Mouse (Mus musculus): ENCODE data around the gene Nkd1. TPM values are rescaled to one million over a fixed set of nuclear protein-coding genes. Genes with fewer than 3 reads are reported as not detected.

Nkd1 gene
- polyA plus RNA-seq, 1 experiment from 2014 or later: 2.5 TPM

- DNase-seq (no peak), ATAC-seq (no peak)
- Histone ChIP-seq H3K27ac (ENCODE audit: low read depth) (no peak overlapping the region), H3K4me1 (ENCODE audit: insufficient read depth) (no peaks in the 10 kb centered on the region), H3K36me3 (replicated peaks; ENCODE audit: insufficient read depth, low read length) (no peaks in the 10 kb centered on the region), H3K9ac (replicated peaks) (no peak overlapping the region), H3K27me3 (ENCODE audit: insufficient read depth, low read length) (no peaks in the 10 kb centered on the region), H3K9me3 (ENCODE audit: low read length) (no peaks in the 10 kb centered on the region), H3K4me3 (ENCODE audit: low read depth, low read length) (no peak overlapping the region), H3K4me2 (ENCODE audit: low read depth, low read length) (no peak overlapping the region)
- WGBS (ENCODE audit: insufficient replicate concordance): 88% methylated on average over 4 of the region's 4 CpGs
- TF ChIP-seq EP300 (IDR thresholded peaks at IDR 0.05; ENCODE audit: low read depth) (no peak), CTCF (IDR thresholded peaks at IDR 0.05; ENCODE audit: low read depth) (no peak)
Observed at GRCm38 (mm10) chr8:88544677-88545076, 23.5 kb downstream of the Nkd1 start.

DNA sequence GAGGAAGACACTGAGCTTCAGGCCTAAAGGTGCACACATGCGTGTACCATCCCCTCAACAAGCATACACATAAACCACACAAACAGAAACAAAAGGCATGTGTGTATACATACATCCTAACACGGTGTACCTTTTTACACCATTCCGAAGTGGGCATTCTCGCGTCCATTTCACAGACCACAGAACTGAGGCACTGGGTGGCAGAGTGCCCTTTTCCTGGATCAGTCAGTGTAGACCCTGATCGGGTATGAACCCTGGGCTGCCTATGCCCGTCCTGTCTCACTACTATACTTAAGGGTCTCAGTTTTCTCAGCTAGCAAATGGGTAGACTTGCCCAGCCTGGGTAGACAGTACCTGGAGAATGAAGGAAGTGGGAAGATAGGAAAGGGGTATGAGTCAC is 24.3 kb downstream of the Nkd1 start:
- no peak overlapping the region for H3K9ac ChIP-seq (replicated peaks)
- ATAC-seq (no peak), DNase-seq (no peak)
- no peak overlapping the region for H3K27ac ChIP-seq (ENCODE audit: low read depth)
- no peak overlapping the region for H3K4me3 ChIP-seq (ENCODE audit: low read depth, low read length)
- no peaks in the 10 kb centered on the region for H3K36me3 ChIP-seq (replicated peaks; ENCODE audit: insufficient read depth, low read length)
- no peak overlapping the region for H3K4me2 ChIP-seq (ENCODE audit: low read depth, low read length)
- no peaks in the 10 kb centered on the region for H3K9me3 ChIP-seq (ENCODE audit: low read length)
- TF ChIP-seq CTCF (IDR thresholded peaks at IDR 0.05; ENCODE audit: low read depth): no peak
- no peak for TF ChIP-seq EP300 (IDR thresholded peaks at IDR 0.05; ENCODE audit: low read depth)
- 89% methylated on average over 7 of the region's 7 CpGs for WGBS (ENCODE audit: insufficient replicate concordance)
- H3K4me1 ChIP-seq (ENCODE audit: insufficient read depth): no peaks in the 10 kb centered on the region
- no peaks in the 10 kb centered on the region for H3K27me3 ChIP-seq (ENCODE audit: insufficient read depth, low read length)

GRCm38 (mm10) chr8:88546032-88546732 is 25.0 kb downstream of the Nkd1 start:
- Histone ChIP-seq H3K9ac (replicated peaks) (no peak overlapping the region), H3K27ac (ENCODE audit: low read depth) (no peak overlapping the region), H3K4me2 (ENCODE audit: low read depth, low read length) (no peak overlapping the region), H3K36me3 (replicated peaks; ENCODE audit: insufficient read depth, low read length) (no peaks in the 10 kb centered on the region), H3K27me3 (ENCODE audit: insufficient read depth, low read length) (no peaks in the 10 kb centered on the region), H3K4me3 (ENCODE audit: low read depth, low read length) (no peak overlapping the region), H3K9me3 (ENCODE audit: low read length) (no peaks in the 10 kb centered on the region), H3K4me1 (ENCODE audit: insufficient read depth) (no peaks in the 10 kb centered on the region)
- DNase-seq: no peak
- WGBS (ENCODE audit: insufficient replicate concordance): 81% methylated on average over 18 of the region's 18 CpGs
- TF ChIP-seq CTCF (IDR thresholded peaks at IDR 0.05; ENCODE audit: low read depth) (no peak), EP300 (IDR thresholded peaks at IDR 0.05; ENCODE audit: low read depth) (no peak)
- ATAC-seq: no peak

- Histone ChIP-seq H3K4me1 (ENCODE audit: insufficient read depth) (no peaks in the 10 kb centered on the region), H3K4me2 (ENCODE audit: low read depth, low read length) (no peak overlapping the region), H3K27me3 (ENCODE audit: insufficient read depth, low read length) (no peaks in the 10 kb centered on the region), H3K4me3 (ENCODE audit: low read depth, low read length) (no peak overlapping the region), H3K36me3 (replicated peaks; ENCODE audit: insufficient read depth, low read length) (no peaks in the 10 kb centered on the region), H3K9ac (replicated peaks) (no peak overlapping the region), H3K9me3 (ENCODE audit: low read length) (no peaks in the 10 kb centered on the region), H3K27ac (ENCODE audit: low read depth) (no peak overlapping the region)
- WGBS (ENCODE audit: insufficient replicate concordance): 56% methylated on average over 4 of the region's 4 CpGs
- DNase-seq (no peak), ATAC-seq (no peak)
- TF ChIP-seq EP300 (IDR thresholded peaks at IDR 0.05; ENCODE audit: low read depth) (no peak), CTCF (IDR thresholded peaks at IDR 0.05; ENCODE audit: low read depth) (no peak)
Observed at GRCm38 (mm10) chr8:88555669-88556068, 34.5 kb downstream of the Nkd1 start.

GRCm38 (mm10) chr8:88559985-88560473 is 38.9 kb downstream of the Nkd1 start:
- Histone ChIP-seq H3K27me3 (ENCODE audit: insufficient read depth, low read length) (no peaks in the 10 kb centered on the region), H3K9ac (replicated peaks) (no peak overlapping the region), H3K4me1 (ENCODE audit: insufficient read depth) (0 out of 2 replicates have a peak, but pooled peaks cover 3% of the 10 kb centered on the region), H3K27ac (ENCODE audit: low read depth) (no peak overlapping the region), H3K4me2 (ENCODE audit: low read depth, low read length) (no peak overlapping the region), H3K36me3 (replicated peaks; ENCODE audit: insufficient read depth, low read length) (no peaks in the 10 kb centered on the region), H3K9me3 (ENCODE audit: low read length) (no peaks in the 10 kb centered on the region), H3K4me3 (ENCODE audit: low read depth, low read length) (no peak overlapping the region)
- no peak for ATAC-seq
- no peak for TF ChIP-seq EP300 (IDR thresholded peaks at IDR 0.05; ENCODE audit: low read depth)
- WGBS (ENCODE audit: insufficient replicate concordance): 64% methylated on average over 6 of the region's 6 CpGs
- no peak for DNase-seq

DNA sequence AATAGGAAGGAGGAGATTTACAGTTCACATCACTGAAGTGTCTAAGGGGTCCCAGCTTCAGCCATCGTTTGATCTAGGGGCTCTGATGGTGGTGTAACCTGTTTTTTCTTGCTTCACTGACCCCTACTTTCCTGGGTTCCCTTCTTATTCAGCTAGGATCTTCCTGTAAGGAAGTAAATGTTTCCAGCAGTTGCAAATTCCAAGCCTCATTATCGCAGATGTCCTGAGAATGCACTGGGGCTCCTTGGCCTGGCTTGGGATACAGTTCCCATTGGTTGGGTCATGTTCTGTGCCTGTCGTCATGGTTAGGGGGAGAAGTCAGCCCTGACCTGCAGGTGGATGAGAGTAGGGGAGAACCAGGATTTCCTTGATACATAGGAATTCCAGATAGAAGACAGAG is 40.2 kb downstream of the Nkd1 start:
- Histone ChIP-seq H3K36me3 (replicated peaks; ENCODE audit: insufficient read depth, low read length) (no peaks in the 10 kb centered on the region), H3K27ac (ENCODE audit: low read depth) (no peak overlapping the region), H3K9me3 (ENCODE audit: low read length) (no peaks in the 10 kb centered on the region), H3K9ac (replicated peaks) (no peak overlapping the region), H3K4me3 (ENCODE audit: low read depth, low read length) (no peak overlapping the region), H3K4me2 (ENCODE audit: low read depth, low read length) (no peak overlapping the region), H3K4me1 (ENCODE audit: insufficient read depth) (peaks cover 7% of the 10 kb centered on the region; the same call in 1 of the 2 replicates), H3K27me3 (ENCODE audit: insufficient read depth, low read length) (no peaks in the 10 kb centered on the region)
- 51% methylated on average over 3 of the region's 3 CpGs for WGBS (ENCODE audit: insufficient replicate concordance)
- ATAC-seq: no peak
- no peak for TF ChIP-seq CTCF (IDR thresholded peaks at IDR 0.05; ENCODE audit: low read depth)
- no peak for TF ChIP-seq EP300 (IDR thresholded peaks at IDR 0.05; ENCODE audit: low read depth)
- no peak for DNase-seq

All from liver, postnatal 0 days (tissue).